Comparison of ENCODE assay signal across 33 mouse cellular contexts in genomic region chr17:35111774-35112173, GRCm38 (mm10). TPM values are rescaled to one million over a fixed set of nuclear protein-coding genes. Genes with fewer than 3 reads are reported as not detected.
DNase-seq lines count a peak whose midpoint lies in the region; ATAC-seq and TF ChIP-seq lines count a peak whose summit lies in the region.
"Had no signal": no experiment of that assay in that cellular context is flagged by ENCODE, and none has a peak within 500 bp of the region (broad histone marks: within the 10 kb centered on the region; RNA-seq: fewer than 3 reads in every experiment).

No protein-coding gene starts in this region.

- no peaks in the 10 kb centered on the region for H3K27me3 ChIP-seq in heart, adult 2 months (ENCODE audit: control insufficient read depth, insufficient read depth, low read length)
- H3K27me3 ChIP-seq in heart, embryonic 14.5 days (ENCODE audit: control insufficient read depth, insufficient read depth, low read length): no peaks in the 10 kb centered on the region
- H3K27me3 ChIP-seq in lung, embryonic 16.5 days (ENCODE audit: control insufficient read depth, insufficient read depth, low read depth, low read length): no peaks in the 10 kb centered on the region
- no peaks in the 10 kb centered on the region for H3K27me3 ChIP-seq in heart, postnatal 0 days (ENCODE audit: control insufficient read depth, insufficient read depth, low read length)
- H3K27me3 ChIP-seq: forebrain, embryonic 12.5 days; limb, embryonic 15.5 days had no signal

- no peak for TF ChIP-seq CTCF in heart, adult 2 months (IDR thresholded peaks at IDR 0.05)
- no peak for TF ChIP-seq CTCF in heart, postnatal 0 days (IDR thresholded peaks at IDR 0.05; ENCODE audit: low read depth)

- no peaks in the 10 kb centered on the region for H3K79me2 ChIP-seq in heart, adult 2 months (replicated peaks; ENCODE audit: control insufficient read depth, insufficient read depth, low read length)

- ATAC-seq in heart, embryonic 14.5 days (ENCODE audit: insufficient number of reproducible peaks, insufficient read depth, low FRiP score, low read depth): no peak
- ATAC-seq in lung, embryonic 16.5 days (ENCODE audit: low read depth): 0 out of 2 replicates have a peak, but pooled peaks have one; percentile 27
- ATAC-seq in heart, postnatal 0 days (ENCODE audit: insufficient read depth, low read depth): peak; percentile 25; the same call in 1 of the 2 replicates
- ATAC-seq: CD4-positive, CD25-positive, alpha-beta regulatory T cell, adult 4 months; intestine, postnatal 0 days had no signal

- peak overlapping the region; percentile 34; the same call in 1 of the 2 replicates for H3K9ac ChIP-seq in heart, adult 2 months (ENCODE audit: low read depth, low read length)
- H3K9ac ChIP-seq in heart, embryonic 14.5 days (ENCODE audit: low read length): 0 out of 2 replicates have a peak overlapping the region, but pooled peaks have one; percentile 41
- H3K9ac ChIP-seq in lung, embryonic 16.5 days (ENCODE audit: low read length): no peak overlapping the region
- H3K9ac ChIP-seq in heart, postnatal 0 days (replicated peaks; ENCODE audit: low read depth, low read length): no peak overlapping the region
- H3K9ac ChIP-seq: hindbrain, embryonic 14.5 days; limb, embryonic 15.5 days; liver, embryonic 14.5 days had no signal

- 33% methylated on average over 9 of the region's 9 CpGs for WGBS in heart, adult 2 months
- WGBS in heart, embryonic 14.5 days: 59% methylated on average over 9 of the region's 9 CpGs
- 56% methylated on average over 9 of the region's 9 CpGs for WGBS in lung, embryonic 16.5 days
- 61% methylated on average over 9 of the region's 9 CpGs for WGBS in heart, postnatal 0 days

- H3K4me2 ChIP-seq in heart, embryonic 14.5 days (ENCODE audit: low read length): peak overlapping the region; percentile 31; the same call in 1 of the 2 replicates
- no peak overlapping the region for H3K4me2 ChIP-seq in lung, embryonic 16.5 days (ENCODE audit: low read depth, low read length)
- peak overlapping the region; percentile 41 for H3K4me2 ChIP-seq in heart, postnatal 0 days (ENCODE audit: low read depth, low read length)
- H3K4me2 ChIP-seq: forebrain, embryonic 12.5 days; hindbrain, embryonic 14.5 days; limb, embryonic 15.5 days had no signal

- H3K9me3 ChIP-seq in heart, embryonic 14.5 days (ENCODE audit: control insufficient read depth, low read length): no peaks in the 10 kb centered on the region
- H3K9me3 ChIP-seq in lung, embryonic 16.5 days (ENCODE audit: control insufficient read depth, low read length): no peaks in the 10 kb centered on the region
- H3K9me3 ChIP-seq in heart, postnatal 0 days (replicated peaks; ENCODE audit: control insufficient read depth, low read length): no peaks in the 10 kb centered on the region
- H3K9me3 ChIP-seq: forebrain, embryonic 12.5 days; limb, embryonic 10.5 days; limb, embryonic 15.5 days had no signal

- H3K4me1 ChIP-seq in heart, adult 2 months (ENCODE audit: control insufficient read depth, insufficient read depth, low read length): peaks cover 2% of the 10 kb centered on the region
- no peaks in the 10 kb centered on the region for H3K4me1 ChIP-seq in heart, embryonic 14.5 days (ENCODE audit: control insufficient read depth in 2 of 2, insufficient read depth in 2 of 2, low read length in 2 of 2)
- H3K4me1 ChIP-seq in lung, embryonic 16.5 days (replicated peaks; ENCODE audit: control insufficient read depth, insufficient read depth, low read length): no peaks in the 10 kb centered on the region
- no peaks in the 10 kb centered on the region for H3K4me1 ChIP-seq in heart, postnatal 0 days (ENCODE audit: control insufficient read depth, insufficient read depth)
- H3K4me1 ChIP-seq: forebrain, embryonic 12.5 days; limb, embryonic 10.5 days; limb, embryonic 15.5 days had no signal

- H3K36me3 ChIP-seq in heart, adult 2 months (ENCODE audit: control insufficient read depth, insufficient read depth, low read length): no peaks in the 10 kb centered on the region
- peaks cover 30% of the 10 kb centered on the region for H3K36me3 ChIP-seq in heart, embryonic 14.5 days (ENCODE audit: control insufficient read depth, insufficient read depth, low read length)
- peaks cover 13% of the 10 kb centered on the region for H3K36me3 ChIP-seq in lung, embryonic 16.5 days (ENCODE audit: control insufficient read depth, insufficient read depth, low read length)
- H3K36me3 ChIP-seq in heart, postnatal 0 days (replicated peaks; ENCODE audit: control insufficient read depth, insufficient read depth, low read length): peaks cover 23% of the 10 kb centered on the region

- no peak for DNase-seq in heart, adult 2 months
- DNase-seq in heart, postnatal 10 days: no peak
- DNase-seq in heart, postnatal 14 days: no peak
- DNase-seq in lung, adult 18-20 months: no peak
- DNase-seq in heart, postnatal 0 days (ENCODE audit: low spot score): peak; percentile 33
- DNase-seq: adrenal gland, postnatal 25 days; cerebellum, adult 18-20 months; cerebellum, postnatal 10 days; gastrocnemius, postnatal 14 days; kidney, adult 9 months; kidney, postnatal 10 days; layer of hippocampus, adult 9-11 months; midbrain, embryonic 14.5 days; thymus, adult 2 months; thymus, postnatal 36 days had no signal

- no peak for TF ChIP-seq EP300 in heart, adult 2 months (IDR thresholded peaks at IDR 0.05; ENCODE audit: insufficient read depth, low read depth, low read length)
- no peak for TF ChIP-seq EP300 in heart, postnatal 0 days (IDR thresholded peaks at IDR 0.05; ENCODE audit: low read depth)

- H3K27ac ChIP-seq in heart, adult 2 months: no peak overlapping the region; the same call in 1 of the 2 replicates
- H3K27ac ChIP-seq in heart, embryonic 14.5 days (replicated peaks in 1 of 2; ENCODE audit: control insufficient read depth in 1 of 2, insufficient read depth in 1 of 2, low read depth in 2 of 2, low read length in 2 of 2): peak overlapping the region; percentile 61 to 65; a peak in 2 of 4 replicates
- no peak overlapping the region; the same call in 1 of the 2 replicates for H3K27ac ChIP-seq in lung, embryonic 16.5 days (ENCODE audit: low read length)
- H3K27ac ChIP-seq in heart, postnatal 0 days (ENCODE audit: low read depth): peak overlapping the region; percentile 49
- H3K27ac ChIP-seq: forebrain, embryonic 12.5 days; hindbrain, embryonic 14.5 days; limb, embryonic 10.5 days; limb, embryonic 15.5 days; liver, embryonic 14.5 days had no signal

- TF ChIP-seq POLR2A in heart, adult 2 months (IDR thresholded peaks at IDR 0.05; ENCODE audit: insufficient read depth, low read depth, low read length): peak; percentile 29; the same call in 1 of the 2 replicates

- H3K4me3 ChIP-seq in heart, adult 2 months: peak overlapping the region; percentile 12; the same call in 1 of the 2 replicates
- no peak overlapping the region for H3K4me3 ChIP-seq in heart, embryonic 14.5 days (ENCODE audit: control insufficient read depth in 1 of 2, insufficient read depth in 1 of 2, low read depth in 1 of 2, low read length in 2 of 2)
- no peak overlapping the region for H3K4me3 ChIP-seq in lung, embryonic 16.5 days (ENCODE audit: low read length)
- H3K4me3 ChIP-seq in heart, postnatal 0 days (ENCODE audit: low read depth, low read length): no peak overlapping the region
- H3K4me3 ChIP-seq: erythroblast, embryonic 14.5 days; forebrain, embryonic 12.5 days; limb, embryonic 10.5 days; limb, embryonic 15.5 days had no signal

- intact Hi-C loops in heart, adult 2 months (cut with DNase I): no loop called here
- intact Hi-C loops in heart, postnatal 10 days (cut with DNase I): no loop called here
- intact Hi-C loops in heart, postnatal 14 days (cut with DNase I): no loop called here

RNA-seq across cellular contexts. Expression of gene Ly6g5b, which starts 3.5 kb away (rescaled TPM):
- under 1 TPM in 1 of 2 experiments, not detected in 1; 0.36 TPM for total RNA-seq in heart, adult 2 months (2021)
- 0.23 and 0.35 TPM in 2 replicates for polyA plus RNA-seq in heart, adult 2 months (2012; rRNA removed)
- under 1 TPM in 1 of 2 experiments, not detected in 1; 0.67 TPM for total RNA-seq in heart, postnatal 10 days (2021)
- 0.28 TPM in 1 of 2 replicates, not detected in the other for polyA plus RNA-seq in heart, embryonic 14.5 days (2014; fragmentation: Nextera tagmentation; extraction: Ambion mirVana)
- under 1 TPM in 1 of 2 experiments, not detected in 1; 0.41 TPM for total RNA-seq in heart, postnatal 14 days (2021)
- polyA plus RNA-seq in lung, embryonic 16.5 days (2015; fragmentation: Nextera tagmentation; extraction: Ambion mirVana): 0.60 and 1.1 TPM in 2 replicates
- 0.97 TPM in 1 of 2 replicates, not detected in the other for total RNA-seq in heart, postnatal 0 days (2014; rRNA removed; ENCODE audit: low replicate concordance)
- polyA plus RNA-seq in heart, postnatal 0 days (2015; fragmentation: Nextera tagmentation; extraction: Ambion mirVana): 0.30 TPM in 1 of 2 replicates, not detected in the other
- total RNA-seq: common myeloid progenitor, adult 5-6 weeks; hematopoietic stem cell, adult 5-6 weeks; monocyte, adult 5-6 weeks had no signal

RNA-seq across cellular contexts. Expression of gene Ly6g5c, which starts 3.7 kb away (rescaled TPM):
- not detected for total RNA-seq in heart, adult 2 months (2021)
- polyA plus RNA-seq in heart, adult 2 months (2012; rRNA removed): not detected in 2 replicates
- total RNA-seq in heart, postnatal 10 days (2021): not detected
- 0.59 TPM in 1 of 2 replicates, not detected in the other for polyA plus RNA-seq in heart, embryonic 14.5 days (2014; fragmentation: Nextera tagmentation; extraction: Ambion mirVana)
- total RNA-seq in heart, postnatal 14 days (2021): not detected
- not detected in 2 replicates for polyA plus RNA-seq in lung, embryonic 16.5 days (2015; fragmentation: Nextera tagmentation; extraction: Ambion mirVana)
- not detected in 2 replicates for total RNA-seq in heart, postnatal 0 days (2014; rRNA removed; ENCODE audit: low replicate concordance)
- polyA plus RNA-seq in heart, postnatal 0 days (2015; fragmentation: Nextera tagmentation; extraction: Ambion mirVana): 0.25 and 0.26 TPM in 2 replicates
- total RNA-seq: adrenal gland, adult 18-20 months; adrenal gland, postnatal 25 days; common myeloid progenitor, adult 5-6 weeks; gastrocnemius, postnatal 14 days; hematopoietic stem cell, adult 5-6 weeks; left cerebral cortex, postnatal 10 days; monocyte, adult 5-6 weeks had no signal
- polyA plus RNA-seq: CD4-positive, CD25-positive, alpha-beta regulatory T cell, adult 4 months; embryonic facial prominence, embryonic 14.5 days; erythroblast, embryonic 14.5 days; forebrain, embryonic 12.5 days; hindbrain, embryonic 14.5 days; intestine, postnatal 0 days; large intestine, adult 2 months; limb, embryonic 10.5 days; limb, embryonic 15.5 days; liver, embryonic 14.5 days; midbrain, embryonic 14.5 days; neural tube, embryonic 14.5 days had no signal

RNA-seq across cellular contexts. Expression of gene Gpank1, which starts 9.5 kb away (rescaled TPM):
- total RNA-seq in heart, adult 2 months (2021): 1 to 10 TPM; 6.8 to 8.5 TPM
- polyA plus RNA-seq in heart, adult 2 months (2012; rRNA removed): 9.5 TPM in 2 replicates
- total RNA-seq in heart, postnatal 10 days (2021): 1 to 10 TPM; 6.6 to 8.3 TPM
- 10.0 and 11.4 TPM in 2 replicates for polyA plus RNA-seq in heart, embryonic 14.5 days (2014; fragmentation: Nextera tagmentation; extraction: Ambion mirVana)
- total RNA-seq in heart, postnatal 14 days (2021): 1 to 10 TPM; 7.0 to 7.7 TPM
- polyA plus RNA-seq in lung, embryonic 16.5 days (2015; fragmentation: Nextera tagmentation; extraction: Ambion mirVana): 18.3 and 19.7 TPM in 2 replicates
- 4.2 and 24.1 TPM in 2 replicates for total RNA-seq in heart, postnatal 0 days (2014; rRNA removed; ENCODE audit: low replicate concordance)
- polyA plus RNA-seq in heart, postnatal 0 days (2015; fragmentation: Nextera tagmentation; extraction: Ambion mirVana): 9.1 and 9.6 TPM in 2 replicates

RNA-seq across cellular contexts. Expression of gene Csnk2b, which starts 10.1 kb away (rescaled TPM):
- total RNA-seq in heart, adult 2 months (2021): 100 to 1,000 TPM; 149 to 170 TPM
- 297 and 301 TPM in 2 replicates for polyA plus RNA-seq in heart, adult 2 months (2012; rRNA removed)
- total RNA-seq in heart, postnatal 10 days (2021): 100 to 1,000 TPM; 183 to 187 TPM
- polyA plus RNA-seq in heart, embryonic 14.5 days (2014; fragmentation: Nextera tagmentation; extraction: Ambion mirVana): 219 and 234 TPM in 2 replicates
- total RNA-seq in heart, postnatal 14 days (2021): 100 to 1,000 TPM; 172 to 176 TPM
- 242 and 248 TPM in 2 replicates for polyA plus RNA-seq in lung, embryonic 16.5 days (2015; fragmentation: Nextera tagmentation; extraction: Ambion mirVana)
- 239 and 244 TPM in 2 replicates for total RNA-seq in heart, postnatal 0 days (2014; rRNA removed; ENCODE audit: low replicate concordance)
- polyA plus RNA-seq in heart, postnatal 0 days (2015; fragmentation: Nextera tagmentation; extraction: Ambion mirVana): 232 and 241 TPM in 2 replicates

RNA-seq across cellular contexts. Expression of gene D17H6S53E, which starts 14.4 kb away (rescaled TPM):
- 10 to 100 TPM; 30.2 to 31.3 TPM for total RNA-seq in heart, adult 2 months (2021)
- 7.7 and 11.8 TPM in 2 replicates for polyA plus RNA-seq in heart, adult 2 months (2012; rRNA removed)
- total RNA-seq in heart, postnatal 10 days (2021): 10 to 100 TPM; 28.5 to 32.4 TPM
- 8.7 and 10.1 TPM in 2 replicates for polyA plus RNA-seq in heart, embryonic 14.5 days (2014; fragmentation: Nextera tagmentation; extraction: Ambion mirVana)
- 10 to 100 TPM; 28.0 to 29.6 TPM for total RNA-seq in heart, postnatal 14 days (2021)
- polyA plus RNA-seq in lung, embryonic 16.5 days (2015; fragmentation: Nextera tagmentation; extraction: Ambion mirVana): 9.7 and 10.4 TPM in 2 replicates
- 22.3 and 135 TPM in 2 replicates for total RNA-seq in heart, postnatal 0 days (2014; rRNA removed; ENCODE audit: low replicate concordance)
- polyA plus RNA-seq in heart, postnatal 0 days (2015; fragmentation: Nextera tagmentation; extraction: Ambion mirVana): 16.4 and 17.3 TPM in 2 replicates

Comparison
In these comparisons a context has a peak if more than half of its experiments do, and no peak if none do; other contexts are left out.
1. H3K27ac ChIP-seq: peak in heart, embryonic 14.5 days (2 of 2) and heart, postnatal 0 days (single experiment); none in heart, adult 2 months (single experiment) and lung, embryonic 16.5 days (single experiment).
2. H3K9ac ChIP-seq: peak in heart, adult 2 months (single experiment) and heart, embryonic 14.5 days (single experiment); none in lung, embryonic 16.5 days (single experiment) and heart, postnatal 0 days (single experiment).